Mouse (Mus musculus) megakaryocyte, embryonic 14.5 days (primary cell): ENCODE results near the gene Zfp764. TPM values are rescaled to one million over a fixed set of nuclear protein-coding genes. Genes with fewer than 3 reads are reported as not detected.
"Not testable (repeated sequence)": the region's sequence is repeated elsewhere in the genome, so short reads cannot be mapped to it uniquely, and the experiment has no call there.

Experiments used
- H3K27me3 ChIP-seq: replicated peaks from 2 replicates; pipeline ENCODE3; 2012; ENCODE audit warnings: inconsistent platforms
- H3K36me3 ChIP-seq: replicated peaks from 2 replicates; pipeline ENCODE3; 2012; ENCODE audit warnings: low read length, inconsistent platforms, mixed read lengths
- H3K4me1 ChIP-seq: 2 replicates; pipeline ENCODE4 v1.6.1; 2012; ENCODE audit warnings: inconsistent platforms
- H3K4me3 ChIP-seq: replicated peaks from 2 replicates; pipeline ENCODE3; 2012; ENCODE audit warnings: moderate library complexity, mild to moderate bottlenecking, inconsistent platforms
- H3K9me3 ChIP-seq: 2 replicates; pipeline ENCODE4 v1.6.1; 2012; ENCODE audit warnings: inconsistent platforms
- FLI1 ChIP-seq: IDR thresholded peaks from 2 replicates; pipeline ENCODE4 v1.6.1; 2012; ENCODE audit warnings: low read length, inconsistent platforms, mixed read lengths
- GATA1 ChIP-seq: IDR thresholded peaks from 3 replicates; pipeline ENCODE4 v1.6.1; 2012; ENCODE audit warnings: mixed read lengths, low read length, inconsistent platforms, borderline replicate concordance
- polyA plus RNA-seq: library from polyadenylated mRNA; stranded (reverse); fragments of >175 nt; gene quantifications from 2 replicates; pipeline ENCODE4 v1.2.3, GENCODE M21; 2012; ENCODE audit warnings: low replicate concordance; ENCODE audit not compliant: insufficient read depth

The Zfp764 gene
- polyA plus RNA-seq, 1 experiment: 0.32 TPM

- Histone ChIP-seq H3K9me3 (peaks cover 20% of the 10 kb centered on the region), H3K27me3 (peaks cover 10% of the 10 kb centered on the region), H3K4me3 (no peak overlapping the region), H3K36me3 (peaks cover 3% of the 10 kb centered on the region), H3K4me1 (peaks cover 26% of the 10 kb centered on the region)
- TF ChIP-seq GATA1 (no peak), FLI1 (no peak)
Observed at GRCm38 (mm10) chr7:127425291-127425690, 18.7 kb upstream of the Zfp764 start.

- Histone ChIP-seq H3K36me3 (peaks cover 32% of the 10 kb centered on the region), H3K9me3 (peaks cover 15% of the 10 kb centered on the region), H3K4me3 (peak overlapping the region; percentile 97), H3K27me3 (peaks cover 10% of the 10 kb centered on the region), H3K4me1 (peaks cover 33% of the 10 kb centered on the region)
- TF ChIP-seq GATA1 (no peak), FLI1 (no peak)
Observed at GRCm38 (mm10) chr7:127422247-127422646, 15.6 kb upstream of the Zfp764 start.

GRCm38 (mm10) chr7:127421388-127422191 is 15.0 kb upstream of the Zfp764 start, which contains the start of gene Zfp688:
Gene Zfp688 (minus strand): TSS chr7:127422068.
- H3K27me3 ChIP-seq: peaks cover 10% of the 10 kb centered on the region
- peaks cover 33% of the 10 kb centered on the region for H3K4me1 ChIP-seq
- H3K4me3 ChIP-seq: peak within 1 kb of the TSS; percentile 97
- H3K36me3 ChIP-seq: peaks cover 36% of the 10 kb centered on the region
- H3K9me3 ChIP-seq: peaks cover 8% of the 10 kb centered on the region
- TF ChIP-seq FLI1 (peak; percentile 86), GATA1 (no peak)

GRCm38 (mm10) chr7:127411418-127411817 is 4.8 kb upstream of the Zfp764 start:
- Histone ChIP-seq H3K4me1 (peaks cover 13% of the 10 kb centered on the region), H3K36me3 (peaks cover 9% of the 10 kb centered on the region), H3K27me3 (peaks cover 1% of the 10 kb centered on the region), H3K4me3 (no peak overlapping the region), H3K9me3 (peaks cover 9% of the 10 kb centered on the region)
- no peak for TF ChIP-seq FLI1
- TF ChIP-seq GATA1: no peak

- not testable (repeated sequence) for H3K4me3 ChIP-seq
- peaks cover 16% of the 10 kb centered on the region for H3K4me1 ChIP-seq
Observed at GRCm38 (mm10) chr7:127404101-127404500, 2.5 kb downstream of the Zfp764 start.

GRCm38 (mm10) chr7:127402980-127403379 is 3.6 kb downstream of the Zfp764 start:
- Histone ChIP-seq H3K36me3 (peaks cover 3% of the 10 kb centered on the region), H3K4me3 (no peak overlapping the region), H3K27me3 (peaks cover 3% of the 10 kb centered on the region), H3K4me1 (peaks cover 16% of the 10 kb centered on the region), H3K9me3 (no peaks in the 10 kb centered on the region)
- TF ChIP-seq FLI1 (no peak), GATA1 (no peak)

More at GRCm38 (mm10) chr7:127404101-127404500, 2.5 kb downstream of the Zfp764 start:
- H3K27me3 ChIP-seq, H3K9me3 ChIP-seq, H3K36me3 ChIP-seq: not testable (repeated sequence)

DNA sequence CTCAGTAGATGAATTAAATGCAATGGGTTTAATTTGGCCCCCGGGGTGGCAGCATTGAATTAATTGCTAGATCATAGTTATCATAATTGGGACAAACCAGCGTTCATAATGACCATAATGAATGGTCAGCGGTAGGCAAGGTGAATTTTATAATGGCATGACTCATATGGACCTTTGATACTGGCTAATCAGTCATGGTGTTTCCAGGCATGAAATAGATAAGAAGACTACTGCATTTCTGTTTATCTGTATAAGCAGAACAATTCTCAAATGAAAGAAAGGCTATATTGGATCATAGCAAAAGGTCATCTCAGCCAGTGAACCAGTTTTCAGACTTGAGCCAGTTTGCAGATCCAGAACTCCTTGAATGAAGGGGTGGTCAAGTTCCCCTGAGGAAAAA is 6.3 kb downstream of the Zfp764 start:
- Histone ChIP-seq H3K27me3 (peaks cover 3% of the 10 kb centered on the region), H3K4me3 (no peak overlapping the region), H3K9me3 (no peaks in the 10 kb centered on the region), H3K4me1 (peaks cover 5% of the 10 kb centered on the region; the same call in 1 of the 2 replicates), H3K36me3 (peaks cover 3% of the 10 kb centered on the region)
- TF ChIP-seq GATA1 (no peak), FLI1 (no peak)

GRCm38 (mm10) chr7:127393944-127394333 is 12.7 kb downstream of the Zfp764 start:
- Histone ChIP-seq H3K36me3 (peaks cover 15% of the 10 kb centered on the region), H3K4me3 (peak overlapping the region; percentile 97), H3K9me3 (no peaks in the 10 kb centered on the region), H3K27me3 (no peaks in the 10 kb centered on the region), H3K4me1 (peaks cover 31% of the 10 kb centered on the region)
- no peak for TF ChIP-seq FLI1
- TF ChIP-seq GATA1: no peak

DNA sequence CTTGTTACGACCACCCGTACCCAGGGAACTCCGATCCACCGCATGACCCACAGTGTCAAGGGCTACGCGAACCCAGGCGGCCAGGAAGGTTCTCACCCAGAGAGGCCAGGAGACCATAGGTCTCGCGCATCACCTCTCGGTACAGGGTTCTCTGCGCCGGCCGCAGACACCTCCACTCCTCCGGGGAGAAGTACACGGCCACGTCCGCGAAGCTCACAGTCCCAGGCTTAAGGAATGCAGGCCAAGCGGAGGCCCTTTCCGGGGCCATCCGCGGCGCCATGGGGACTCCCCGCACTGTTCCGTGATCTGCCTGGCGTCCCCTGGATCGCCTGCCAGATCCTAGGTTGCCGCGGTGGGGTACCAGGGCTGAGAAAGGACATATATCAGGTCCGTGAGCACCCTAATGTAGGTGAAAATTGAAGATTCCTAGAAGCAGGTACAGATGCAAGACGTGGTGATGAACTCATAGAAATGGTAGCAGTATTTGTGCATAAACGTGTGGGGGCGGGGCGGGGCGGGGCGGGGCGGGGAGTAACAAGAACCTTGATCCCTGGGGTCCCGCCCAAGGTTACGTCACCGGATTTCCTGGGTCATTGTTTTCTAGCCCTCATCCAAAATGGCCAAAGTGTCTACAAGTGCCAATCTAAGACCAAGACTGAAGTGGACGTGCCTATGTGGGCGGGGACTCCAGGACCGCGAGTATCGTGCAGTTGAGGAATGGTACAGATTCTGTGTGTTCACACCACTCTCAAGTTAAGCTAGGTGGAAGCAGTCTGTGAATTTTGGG is 13.3 kb downstream of the Zfp764 start, which contains the start of gene E430018J23Rik:
Gene E430018J23Rik, minus strand, starts transcription at position 473 of the 787 bp plus-strand sequence.
- TF ChIP-seq FLI1: no peak
- TF ChIP-seq GATA1: no peak
- Histone ChIP-seq H3K27me3 (no peaks in the 10 kb centered on the region), H3K36me3 (peaks cover 15% of the 10 kb centered on the region), H3K4me1 (peaks cover 33% of the 10 kb centered on the region), H3K9me3 (no peaks in the 10 kb centered on the region), H3K4me3 (peak within 1 kb of the TSS; percentile 97)
